Mouse (Mus musculus) spleen, adult 2 months (tissue): Measurements from ENCODE around the gene Mab21l1. TPM values are rescaled to one million over a fixed set of nuclear protein-coding genes. Genes with fewer than 3 reads are reported as not detected.
A peak's percentile ranks its signal among the peaks of the same experiment; 100 is the strongest.

Experiments
- DNase-seq, 2 experiments: peaks; one replicate each; pipeline versions ENCODE4 v3.0.0 to v3.0.0-alpha.2; 2012 to 2021; ENCODE audit warnings: low spot score in 2 of 2, low read depth in 1 of 2
- H3K27ac ChIP-seq: fragments of 200-500 bp; 2 replicates; pipeline ENCODE4 v1.5.1; 2012; ENCODE audit warnings: low read length, inconsistent platforms; ENCODE audit not compliant: insufficient read depth
- H3K27me3 ChIP-seq: fragments of 200-500 bp; 2 replicates; pipeline ENCODE4 v1.6.1; 2012; ENCODE audit warnings: mild to moderate bottlenecking, moderate library complexity, low read length, inconsistent platforms; ENCODE audit not compliant: control insufficient read depth, insufficient read depth
- H3K36me3 ChIP-seq: fragments of 200-500 bp; 2 replicates; pipeline ENCODE4 v1.6.1; 2012; ENCODE audit warnings: mild to moderate bottlenecking, low read length, inconsistent platforms; ENCODE audit not compliant: control insufficient read depth, insufficient read depth
- H3K4me1 ChIP-seq: fragments of 200-500 bp; 2 replicates; pipeline ENCODE4 v1.6.1; 2011; ENCODE audit warnings: inconsistent platforms; ENCODE audit not compliant: control insufficient read depth, insufficient read depth, insufficient read length
- H3K4me3 ChIP-seq: fragments of 200-500 bp; 2 replicates; pipeline ENCODE4 v1.5.1; 2011; ENCODE audit warnings: mild to moderate bottlenecking, inconsistent platforms; ENCODE audit not compliant: insufficient read depth, insufficient read length; ENCODE audit errors: extremely low read depth
- CTCF ChIP-seq: fragments of 200-500 bp; IDR thresholded peaks from 2 replicates; pipeline ENCODE4 v1.5.1; 2011; ENCODE audit warnings: mild to moderate bottlenecking, inconsistent platforms; ENCODE audit not compliant: insufficient read depth, insufficient read length, insufficient replicate concordance; ENCODE audit errors: extremely low read depth
- POLR2A ChIP-seq: fragments of 200-500 bp; IDR thresholded peaks from 2 replicates; pipeline ENCODE4 v1.6.1; 2011; ENCODE audit warnings: low read depth, low read length, inconsistent platforms
- WGBS: fragments of 180-500 bp; shearing (Covaris S2); methylation state at CpG from one replicate; pipeline ENCODE4 v1.1.7; 2018; 5-methylcytosine and 5-hydroxymethylcytosine counted together
- polyA plus RNA-seq: library from polyadenylated mRNA; depleted of rRNA; stranded (reverse); fragments of >200 nt; gene quantifications from 2 replicates; pipeline ENCODE4 v1.2.3, GENCODE M21; 2012

Gene Mab21l1
- polyA plus RNA-seq, 1 experiment = not detected

DNA sequence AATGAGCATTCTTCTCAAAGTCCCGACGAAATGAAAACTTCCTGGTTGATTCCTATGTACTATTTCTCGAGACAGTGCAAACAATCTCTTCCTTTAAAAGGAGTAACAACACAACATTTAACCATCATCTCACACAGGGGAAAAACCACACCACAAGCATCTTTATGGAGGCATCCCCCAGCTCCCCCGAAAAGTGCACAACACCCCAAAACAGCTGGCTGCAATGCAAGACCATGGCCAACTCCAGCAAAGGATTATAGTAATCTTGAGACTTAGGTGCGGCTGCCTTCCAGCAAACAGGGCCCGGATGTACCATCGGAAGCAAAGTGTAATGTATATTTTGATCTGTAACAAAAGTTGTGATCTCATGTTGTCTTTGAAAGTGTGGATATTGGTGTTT, 1.8 kb downstream of the Mab21l1 start:
- no peak overlapping the region for H3K4me3 ChIP-seq
- H3K36me3 ChIP-seq = no peaks in the 10 kb centered on the region
- WGBS = 35% methylated on average over 7 of the region's 7 CpGs
- no peaks in the 10 kb centered on the region for H3K4me1 ChIP-seq
- no peak for DNase-seq
- H3K27me3 ChIP-seq = peaks cover 27% of the 10 kb centered on the region
- no peak overlapping the region for H3K27ac ChIP-seq
- TF ChIP-seq POLR2A = no peak
- TF ChIP-seq CTCF = no peak

GRCm38 (mm10) chr3:55785266-55785980, 3.1 kb downstream of the Mab21l1 start:
- no peak overlapping the region for H3K27ac ChIP-seq
- no peak overlapping the region for H3K4me3 ChIP-seq
- WGBS = 86% methylated on average over 4 of the region's 4 CpGs
- H3K27me3 ChIP-seq = peaks cover 21% of the 10 kb centered on the region
- H3K4me1 ChIP-seq = no peaks in the 10 kb centered on the region
- TF ChIP-seq POLR2A (no peak), CTCF (no peak)
- no peak for DNase-seq
- H3K36me3 ChIP-seq = no peaks in the 10 kb centered on the region

DNA sequence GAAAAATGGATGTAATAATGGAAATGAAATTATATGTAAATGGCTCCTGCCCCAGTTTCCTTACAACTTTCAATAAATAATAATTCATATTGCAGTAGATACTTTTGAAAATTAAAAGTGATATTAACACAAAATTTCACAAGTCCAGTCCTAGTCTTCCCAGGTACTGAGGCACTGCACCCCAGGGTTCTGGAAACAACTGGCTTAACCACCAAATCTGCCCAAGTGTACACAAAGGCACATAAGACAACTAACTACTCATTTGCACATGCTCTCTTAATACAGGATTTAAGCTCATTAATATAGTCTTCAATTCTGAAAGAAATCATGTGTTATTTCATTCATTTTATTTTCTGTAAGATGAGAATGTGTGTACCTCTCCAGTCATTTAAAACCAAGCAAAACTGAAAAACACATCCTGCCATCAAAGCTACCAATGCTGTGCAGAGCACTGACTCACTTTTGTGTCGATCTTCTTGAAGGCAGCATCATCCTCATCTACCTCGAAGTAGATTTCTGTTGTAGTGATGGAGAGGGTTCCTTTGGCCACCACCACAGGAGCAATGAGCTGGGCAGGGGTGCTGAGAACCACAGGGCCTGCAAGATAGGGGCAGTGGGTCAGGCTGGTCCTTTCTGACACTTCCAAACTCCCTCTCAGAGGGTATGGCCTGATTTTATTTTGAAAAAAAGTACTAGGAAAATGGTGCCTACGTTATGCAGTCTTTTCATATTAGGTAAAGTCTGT, 3.8 kb downstream of the Mab21l1 start:
- 72% methylated on average over 3 of the region's 3 CpGs for WGBS
- Histone ChIP-seq H3K27me3 (peaks cover 17% of the 10 kb centered on the region), H3K4me1 (no peaks in the 10 kb centered on the region), H3K36me3 (no peaks in the 10 kb centered on the region), H3K4me3 (no peak overlapping the region), H3K27ac (no peak overlapping the region)
- no peak for DNase-seq
- TF ChIP-seq CTCF = no peak
- no peak for TF ChIP-seq POLR2A

DNA sequence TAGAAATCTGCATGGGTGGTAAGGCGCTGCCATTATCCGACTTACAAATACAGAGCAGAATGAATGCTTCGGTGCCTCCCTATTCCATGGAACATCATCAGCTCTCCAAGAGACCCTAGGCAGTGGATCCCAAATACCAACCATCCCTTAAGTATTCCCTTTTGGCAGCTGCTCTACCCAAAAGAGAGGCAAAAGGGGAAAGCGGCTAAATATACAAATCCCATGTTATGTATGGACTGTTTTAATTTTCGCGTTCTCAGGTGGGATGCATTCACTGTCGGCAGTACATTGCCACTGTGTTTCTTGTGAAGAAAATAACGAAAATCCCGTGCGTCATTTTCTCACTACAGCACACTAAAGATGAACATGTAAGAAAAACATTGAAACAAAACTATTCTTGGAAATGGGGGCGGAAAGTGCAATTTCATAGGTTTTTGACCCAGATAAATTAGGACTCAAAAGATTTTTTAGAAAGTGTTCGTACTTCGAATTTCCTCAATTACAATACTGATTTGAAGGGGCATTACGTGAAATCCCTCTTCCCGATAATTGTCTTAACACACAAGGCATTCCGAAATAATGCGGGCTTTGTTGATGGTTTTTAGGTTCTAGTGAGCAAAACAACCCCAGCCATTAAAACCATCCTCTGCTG, 4.7 kb downstream of the Mab21l1 start:
- Histone ChIP-seq H3K27ac (no peak overlapping the region), H3K27me3 (peaks cover 14% of the 10 kb centered on the region), H3K4me1 (no peaks in the 10 kb centered on the region), H3K36me3 (no peaks in the 10 kb centered on the region), H3K4me3 (no peak overlapping the region)
- 59% methylated on average over 17 of the region's 17 CpGs for WGBS
- TF ChIP-seq CTCF (no peak), POLR2A (no peak)
- DNase-seq = no peak

GRCm38 (mm10) chr3:55787487-55788213, 5.3 kb downstream of the Mab21l1 start:
- Histone ChIP-seq H3K27me3 (peaks cover 10% of the 10 kb centered on the region), H3K4me1 (no peaks in the 10 kb centered on the region), H3K36me3 (no peaks in the 10 kb centered on the region), H3K4me3 (peak overlapping the region; percentile 23; the same call in 1 of the 2 replicates), H3K27ac (no peak overlapping the region)
- no peak for TF ChIP-seq POLR2A
- TF ChIP-seq CTCF = no peak
- 3% methylated on average over 51 of the region's 54 CpGs for WGBS
- DNase-seq = no peak

GRCm38 (mm10) chr3:55788214-55788586, 5.9 kb downstream of the Mab21l1 start:
- Histone ChIP-seq H3K4me1 (no peaks in the 10 kb centered on the region), H3K27me3 (peaks cover 7% of the 10 kb centered on the region), H3K4me3 (no peak overlapping the region), H3K27ac (no peak overlapping the region), H3K36me3 (no peaks in the 10 kb centered on the region)
- no peak for DNase-seq
- TF ChIP-seq POLR2A (no peak), CTCF (no peak)
- 15% methylated on average over 4 of the region's 4 CpGs for WGBS
